Mouse (Mus musculus) liver, postnatal 0 days (tissue): Measurements from ENCODE around the gene Gramd4.

Experiments
- CTCF ChIP-seq: sonication (generic); IDR thresholded peaks from 2 replicates; pipeline ENCODE4 v1.5.1; 2016; ENCODE audit warnings: antibody characterized with exemption, low read depth
- EP300 ChIP-seq: IDR thresholded peaks from 2 replicates; pipeline ENCODE4 v1.6.1; 2016; ENCODE audit warnings: antibody characterized with exemption, low read depth, mild to moderate bottlenecking

DNA sequence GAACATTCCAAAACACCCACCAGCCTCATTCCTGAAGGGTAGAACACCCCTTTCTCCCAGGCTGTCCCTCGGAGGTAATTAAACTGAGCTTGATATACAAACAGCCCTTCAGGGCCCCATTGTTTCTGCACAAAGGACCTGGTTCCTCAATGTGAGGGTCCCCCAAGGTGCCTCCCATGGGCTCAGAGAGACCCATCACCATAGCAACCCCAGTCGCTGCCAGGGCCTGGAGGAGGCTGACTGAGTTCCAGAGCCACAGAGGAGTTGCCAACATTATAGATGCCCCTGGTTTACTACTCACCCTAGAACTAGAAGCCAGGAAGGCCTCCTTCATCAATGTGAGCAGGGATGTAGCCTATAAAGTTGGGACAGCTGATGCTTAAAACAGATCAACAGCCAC lies 44.4 kb upstream of the Gramd4 start:
- TF ChIP-seq CTCF, result no peak
- TF ChIP-seq EP300, result no peak
